Mouse (Mus musculus) embryonic stem cell, embryonic (primary cell): ENCODE results near the gene Nt5c.

ENCODE experiments used
- CTCF ChIA-PET, 4 experiments: fragments of 300-600 bp in 2 of 4; fragments of 350-600 bp in 2 of 4; sonication (Branson Sonifier 250); formaldehyde crosslinking; loops; one replicate each; lab custom pipeline; 2022; ENCODE audit warnings: inconsistent platforms in 2 of 4; lab: Charles Lee
- POLR2A ChIA-PET, 4 experiments: fragments of 300-600 bp in 2 of 4; fragments of 350-600 bp in 2 of 4; sonication (Branson Sonifier 250); formaldehyde crosslinking; loops; one replicate each; lab custom pipeline; 2022; ENCODE audit warnings: antibody characterized with exemption in 4 of 4, inconsistent platforms in 1 of 4; lab: Charles Lee

Nt5c gene

DNA sequence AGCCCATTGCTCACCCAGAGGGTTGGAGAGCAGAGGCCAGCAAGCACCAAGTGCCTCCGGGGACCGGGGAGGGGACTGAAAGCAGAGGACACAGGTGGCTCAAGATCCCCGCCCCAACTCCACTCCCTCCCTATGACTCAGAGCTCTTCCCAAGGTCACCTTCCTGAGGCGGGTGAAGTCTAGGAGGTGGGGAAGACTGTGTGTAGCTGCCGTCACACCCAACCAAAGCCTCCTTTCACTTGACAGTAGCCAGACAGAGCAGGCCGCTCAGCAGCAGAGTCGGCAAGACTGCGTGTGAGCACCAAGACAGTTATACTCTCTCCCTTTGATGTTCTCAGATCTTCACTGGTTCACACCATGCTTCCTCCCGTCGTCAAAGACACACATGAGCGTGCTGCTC lies 28.3 kb downstream of the Nt5c start:
- ChIA-PET CTCF (interaction anchor here (0.6 to 2.4 kb wide), 11 partner anchors 12 to 350 kb away, joined by 3 to 10 read pairs (median 3); partner anchors contain the start of genes Armc7 (in 2 of the 4), Caskin2 (in 1 of the 4) and Nt5c (in 1 of the 4)), POLR2A (interaction anchor here in 3 of 4 experiments (0.8 to 2.3 kb wide), 19 partner anchors 8 to 279 kb away, joined by 3 to 17 read pairs (median 4); partner anchors contain the start of genes Armc7 (in 2 of the 3), Jpt1 (in 2 of the 3), Sumo2 (in 2 of the 3) and Cdr2l (in 1 of the 3))

DNA sequence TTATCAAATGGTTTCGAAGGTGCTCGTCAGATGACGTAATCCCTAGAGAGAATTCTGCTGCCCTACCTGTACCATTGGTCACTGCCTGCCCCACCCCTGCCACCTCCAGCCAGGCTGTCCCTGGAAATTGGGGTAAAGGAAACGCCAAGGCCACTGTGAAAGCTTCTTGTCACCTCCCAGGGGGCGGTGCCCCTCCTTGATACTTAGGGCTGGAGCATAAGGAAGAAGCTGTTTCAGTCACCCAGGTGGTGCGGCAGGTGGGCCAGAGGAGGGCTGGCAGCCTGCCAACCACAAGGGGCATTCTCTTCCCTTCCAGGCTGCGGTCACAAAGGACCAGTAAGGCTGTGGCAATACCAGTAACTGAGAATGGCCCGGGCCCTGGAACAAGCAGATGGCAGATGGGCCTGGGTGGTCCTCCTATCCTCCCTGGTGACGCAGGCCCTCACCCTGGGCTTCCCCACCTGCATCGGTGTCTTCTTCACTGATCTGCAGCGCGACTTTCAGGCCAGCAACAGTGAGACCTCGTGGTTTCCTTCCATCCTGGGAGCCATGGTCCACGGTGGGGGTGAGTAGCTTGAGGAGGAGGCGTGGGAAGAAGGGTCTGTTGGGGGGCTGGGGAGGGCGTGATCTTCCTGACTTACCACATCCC lies 29.3 kb downstream of the Nt5c start, which contains the start of gene Slc16a5:
Gene Slc16a5, plus strand, starts transcription at position 232 of the 649 bp plus-strand sequence.
- ChIA-PET CTCF (interaction anchor here (0.6 to 2.4 kb wide), 8 partner anchors 13 to 1932 kb away, joined by 3 to 10 read pairs (median 3); partner anchors contain the start of gene Armc7 (in 1 of the 4)), POLR2A (interaction anchor here in 3 of 4 experiments (0.6 to 2.3 kb wide), 21 partner anchors 9 to 278 kb away, joined by 3 to 17 read pairs (median 4); partner anchors contain the start of genes Jpt1 (in 2 of the 3), Armc7 (in 1 of the 3) and Sumo2 (in 1 of the 3))

DNA sequence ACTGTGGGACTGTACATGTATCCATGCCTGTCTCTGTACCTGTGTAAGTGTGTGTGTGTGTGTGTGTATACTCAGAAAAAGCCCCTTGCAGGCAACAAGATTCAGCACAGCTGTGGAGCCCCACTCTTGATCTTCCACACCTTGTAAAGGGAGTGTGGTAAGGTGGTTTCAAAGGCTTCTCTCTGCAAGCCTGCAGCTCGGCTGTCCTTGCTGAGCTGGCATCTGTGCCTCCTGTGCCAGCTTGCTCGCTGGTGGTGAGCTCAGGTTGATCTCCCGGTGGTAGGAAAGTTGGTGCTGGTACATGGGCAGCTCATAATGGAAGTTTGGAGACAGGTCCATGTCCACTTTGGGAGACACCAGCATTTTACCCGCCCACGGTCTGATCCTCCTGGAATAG lies 29.8 kb downstream of the Nt5c start:
- CTCF ChIA-PET: interaction anchor here in 3 of 4 experiments (0.6 to 2.4 kb wide), 4 partner anchors 13 to 1932 kb away, joined by 3 to 10 read pairs (median 4); partner anchors contain the start of gene Armc7 (in 1 of the 3)
- POLR2A ChIA-PET: interaction anchor here in 3 of 4 experiments (0.7 to 2.3 kb wide), 10 partner anchors 10 to 439 kb away, joined by 3 to 17 read pairs (median 4); partner anchors contain the start of genes Armc7 (in 1 of the 3) and Jpt1 (in 1 of the 3)

DNA sequence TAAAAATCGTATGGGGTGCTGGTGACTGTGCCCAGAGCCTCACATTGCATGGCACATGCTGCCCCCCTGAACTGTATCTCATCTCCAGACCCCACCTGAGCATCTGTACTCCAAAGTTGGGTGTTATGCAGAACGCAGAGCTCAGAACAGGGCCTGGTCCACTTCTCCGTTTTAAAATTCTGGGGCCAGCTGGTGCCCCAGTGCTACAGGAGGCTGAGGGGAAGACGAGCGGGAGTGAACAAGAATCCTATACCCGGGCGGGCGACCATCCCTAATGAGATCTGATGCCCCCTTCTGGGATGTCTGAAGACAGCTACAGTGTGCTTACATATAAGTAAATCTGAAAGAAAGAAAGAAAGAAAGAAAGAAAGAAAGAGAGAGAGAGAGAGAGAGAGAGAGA lies 30.7 kb downstream of the Nt5c start:
- ChIA-PET CTCF (interaction anchor here in 2 of 4 experiments (0.6 to 1.2 kb wide), 5 partner anchors 9 to 154 kb away, joined by 3 to 5 read pairs (median 3); no protein-coding TSS in a partner anchor), POLR2A (interaction anchor here in 2 of 4 experiments (0.6 to 1.9 kb wide), 11 partner anchors 8 to 439 kb away, joined by 3 to 5 read pairs (median 4); partner anchors contain the start of gene Jpt1 (in 1 of the 2))

DNA sequence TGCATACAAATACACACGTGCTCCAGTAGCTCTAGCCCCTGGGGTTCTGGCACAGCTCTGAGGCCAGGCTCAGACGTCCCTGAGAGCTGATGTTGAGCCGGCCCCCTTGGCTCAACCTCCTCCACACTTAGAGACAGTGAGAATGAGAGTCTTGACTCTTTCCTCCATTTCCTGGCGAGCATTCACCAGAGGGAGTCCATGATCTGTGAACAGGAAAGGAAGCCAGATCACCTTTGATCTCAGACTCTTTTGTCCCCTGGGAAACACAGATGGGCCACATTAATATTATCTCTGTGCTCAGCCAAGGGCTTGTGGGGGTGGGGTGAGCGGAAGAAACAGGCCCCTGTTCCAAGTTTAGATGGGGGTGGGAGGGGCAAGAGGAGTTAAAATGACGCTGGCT lies 34.3 kb downstream of the Nt5c start:
- ChIA-PET CTCF (interaction anchor here in 1 of 4 experiments (1.2 to 1.7 kb wide), 2 partner anchors 15 to 28 kb away, joined by 3 to 6 read pairs; no protein-coding TSS in a partner anchor), POLR2A (interaction anchor here in 2 of 4 experiments (0.6 to 1.4 kb wide), 4 partner anchors 8 to 68 kb away, joined by 3 to 8 read pairs (median 4); partner anchors contain the start of gene Armc7 (in 1 of the 2))

DNA sequence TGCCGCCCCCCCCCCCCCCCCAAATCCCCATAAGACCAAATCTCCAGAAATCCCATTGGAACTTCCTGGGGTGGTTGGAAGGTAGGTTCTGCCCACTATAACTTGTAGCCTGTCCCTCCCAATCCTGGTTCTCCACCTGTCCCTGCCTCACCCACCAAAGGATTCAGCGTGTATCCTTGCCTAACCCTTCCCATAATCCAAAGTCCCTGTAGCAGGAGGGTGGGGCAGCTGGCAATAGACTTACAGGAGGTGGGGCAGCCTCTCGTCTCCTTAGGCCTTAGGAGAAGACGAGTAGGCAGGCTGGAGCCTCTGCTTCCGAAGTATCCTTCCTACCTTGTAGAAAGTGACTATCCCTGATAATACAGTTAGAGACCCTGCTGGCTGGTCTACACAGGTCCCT lies 35.5 kb downstream of the Nt5c start:
- POLR2A ChIA-PET: interaction anchor here (0.5 to 2.0 kb wide), 4 partner anchors 27 to 1352 kb away, joined by 3 to 9 read pairs (median 8); partner anchors contain the start of gene Jpt1 (in 1 of the 4)
- CTCF ChIA-PET: interaction anchor here in 2 of 4 experiments (0.6 to 1.7 kb wide), 4 partner anchors 16 to 53 kb away, joined by 3 to 6 read pairs (median 4); partner anchors contain the start of gene Mrpl58 (in 1 of the 2)

DNA sequence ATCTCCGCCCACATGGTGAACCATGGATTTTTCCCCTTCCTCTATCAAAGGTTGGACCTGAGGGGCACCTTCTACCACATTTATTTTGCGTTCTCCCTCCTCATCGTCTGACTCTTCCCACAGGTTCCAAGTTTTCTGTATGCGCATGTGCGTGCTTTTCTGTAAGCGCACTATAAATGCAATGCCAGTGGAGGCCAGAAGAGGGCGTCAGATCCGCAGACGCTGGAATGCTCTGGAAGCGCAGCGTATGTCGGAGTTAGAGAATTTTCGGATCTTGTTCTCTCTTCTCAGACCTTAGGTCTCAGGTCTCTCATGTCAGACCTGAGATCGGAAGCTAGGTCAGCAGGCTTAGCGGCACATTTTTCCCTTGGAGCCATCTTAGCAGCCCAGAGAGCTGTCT lies 36.0 kb downstream of the Nt5c start:
- POLR2A ChIA-PET: interaction anchor here (0.5 to 2.0 kb wide), 4 partner anchors 27 to 1353 kb away, joined by 3 to 9 read pairs (median 8); partner anchors contain the start of gene Jpt1 (in 1 of the 4)
- CTCF ChIA-PET: interaction anchor here in 3 of 4 experiments (0.6 to 1.6 kb wide), 5 partner anchors 17 to 711 kb away, joined by 3 to 7 read pairs (median 3); partner anchors contain the start of gene Armc7 (in 1 of the 3)

DNA sequence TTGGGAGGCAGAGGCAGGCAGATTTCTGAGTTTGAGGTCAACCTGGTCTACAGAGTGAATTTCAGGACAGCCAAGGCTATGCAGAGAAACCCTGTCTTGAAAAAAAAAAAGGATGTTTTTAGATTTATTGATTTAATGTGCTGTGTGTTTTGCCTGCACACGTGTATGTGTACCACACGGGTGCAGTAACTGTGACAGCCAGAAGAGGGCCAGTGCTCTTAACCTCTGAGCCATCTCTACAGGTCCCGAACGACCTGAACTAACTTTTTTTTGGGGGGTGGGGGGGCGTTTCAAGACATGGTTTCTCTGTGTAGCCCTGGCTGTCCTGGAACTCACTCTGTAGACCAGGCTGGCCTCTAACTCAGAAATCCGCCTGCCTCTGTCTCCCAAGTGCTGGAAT lies 36.8 kb downstream of the Nt5c start:
- CTCF ChIA-PET: interaction anchor here in 3 of 4 experiments (0.5 to 1.0 kb wide), 4 partner anchors 18 to 710 kb away, joined by 3 to 7 read pairs (median 3); partner anchors contain the start of gene Armc7 (in 1 of the 3)
- POLR2A ChIA-PET: interaction anchor here in 3 of 4 experiments (0.6 to 2.0 kb wide), 4 partner anchors 16 to 65 kb away, joined by 3 to 7 read pairs (median 4); partner anchors contain the start of gene Jpt1 (in 1 of the 3)

DNA sequence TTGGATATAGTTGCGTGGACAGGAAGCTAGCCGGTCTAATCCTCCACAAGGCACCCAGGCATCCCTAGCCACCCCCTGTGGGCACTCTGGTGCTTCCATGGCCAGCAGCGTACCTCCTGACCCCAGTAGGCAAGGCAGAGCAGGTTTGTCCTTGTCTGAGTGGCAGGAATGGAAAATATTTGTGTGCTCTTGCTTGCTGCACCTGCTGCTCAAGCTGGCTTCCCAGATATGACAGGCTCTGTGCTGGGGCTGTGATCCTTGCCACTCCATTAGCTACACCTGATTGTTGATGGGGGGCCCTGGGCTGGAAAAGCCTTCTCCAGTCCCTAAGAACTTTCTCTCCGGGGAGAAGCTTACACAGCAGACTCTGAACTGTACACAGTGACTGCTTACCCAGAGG lies 38.4 kb downstream of the Nt5c start:
- ChIA-PET CTCF (no interaction called here), POLR2A (interaction anchor here in 2 of 4 experiments (0.6 to 1.5 kb wide), 3 partner anchors 15 to 78 kb away, joined by 3 read pairs; partner anchors contain the start of gene Jpt1 (in 1 of the 2))

DNA sequence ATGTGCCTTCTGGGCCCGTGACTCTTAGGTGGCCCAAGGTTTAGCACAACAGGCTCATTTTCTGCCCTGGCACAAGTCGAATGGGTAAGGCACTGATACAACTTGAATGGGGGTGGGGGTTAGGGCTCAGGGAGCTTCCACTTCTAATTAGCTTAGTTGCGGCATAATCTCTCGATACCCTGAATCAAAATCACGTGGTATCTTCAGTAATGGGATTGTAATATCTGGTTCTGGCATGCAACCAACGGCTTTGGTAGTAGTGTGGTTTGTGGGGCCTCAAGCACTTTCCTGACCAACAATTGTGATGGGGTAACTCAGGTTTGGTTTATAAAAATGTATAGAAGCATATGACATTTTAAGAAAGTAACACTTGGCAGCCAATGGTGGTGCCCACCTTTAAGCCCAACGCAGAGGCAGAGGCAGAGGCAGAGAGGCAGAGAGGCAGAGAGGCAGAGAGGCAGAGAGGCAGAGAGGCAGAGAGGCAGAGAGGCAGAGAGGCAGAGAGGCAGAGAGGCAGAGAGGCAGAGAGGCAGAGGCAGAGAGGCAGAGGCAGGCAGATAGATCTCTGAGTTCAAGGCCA lies 39.3 kb downstream of the Nt5c start:
- POLR2A ChIA-PET: interaction anchor here in 1 of 4 experiments (1.5 kb wide), 1 partner anchor 62 kb away, joined by 3 read pairs; the partner anchor contains the start of gene Jpt1
- CTCF ChIA-PET: interaction anchor here in 2 of 4 experiments (0.7 to 1.1 kb wide), 3 partner anchors 8 to 35 kb away, joined by 3 read pairs; no protein-coding TSS in a partner anchor

DNA sequence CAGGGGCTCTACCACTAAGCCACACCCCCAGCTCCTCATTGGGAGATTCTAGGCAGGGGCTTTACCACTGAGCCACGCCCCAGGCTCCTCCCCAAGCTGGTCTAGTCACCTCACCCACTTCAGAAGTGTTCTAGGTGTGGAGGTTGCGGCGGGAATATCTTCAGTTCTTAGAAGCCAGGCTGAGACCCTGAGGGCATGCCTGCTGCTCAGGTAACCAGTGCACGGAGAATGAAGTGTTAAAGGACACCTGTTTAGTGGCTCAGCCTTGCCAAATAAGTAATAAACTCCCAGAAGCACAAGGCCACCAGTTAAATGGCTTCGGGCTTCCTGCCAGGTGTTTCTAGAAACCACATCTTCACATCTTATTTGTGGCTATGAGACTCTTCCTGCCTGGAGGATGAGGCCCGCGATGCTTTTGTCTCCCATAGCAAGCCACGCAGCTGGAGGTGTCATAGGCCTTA lies 39.9 kb downstream of the Nt5c start:
- ChIA-PET POLR2A (interaction anchor here in 2 of 4 experiments (0.9 to 1.0 kb wide), 2 partner anchors 10 to 23 kb away, joined by 3 to 4 read pairs; no protein-coding TSS in a partner anchor), CTCF (interaction anchor here in 2 of 4 experiments (0.7 to 1.1 kb wide), 3 partner anchors 9 to 35 kb away, joined by 3 read pairs; no protein-coding TSS in a partner anchor)

DNA sequence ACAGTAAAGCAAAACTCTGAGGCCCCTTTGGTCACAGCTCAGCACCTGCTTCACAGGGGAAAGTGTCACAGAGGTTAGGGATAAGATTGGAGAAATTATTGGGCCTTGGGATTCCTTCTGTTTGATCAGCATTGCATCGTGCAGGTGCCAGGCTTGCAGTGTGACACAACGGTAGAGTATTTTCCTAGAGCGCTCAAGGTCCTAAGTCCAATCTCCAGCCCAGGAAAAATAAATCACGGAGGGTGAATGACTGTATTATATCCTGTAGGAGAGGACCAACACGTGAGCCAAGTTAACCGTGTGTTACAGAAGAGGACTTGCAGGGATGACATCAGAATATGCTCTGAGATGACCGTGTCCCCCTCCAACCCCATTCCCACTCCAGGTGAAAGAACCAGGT lies 41.5 kb downstream of the Nt5c start:
- POLR2A ChIA-PET: no interaction called here
- CTCF ChIA-PET: interaction anchor here in 1 of 4 experiments (1.0 to 1.5 kb wide), 2 partner anchors 11 to 25 kb away, joined by 3 to 4 read pairs; partner anchors contain the start of gene Armc7

DNA sequence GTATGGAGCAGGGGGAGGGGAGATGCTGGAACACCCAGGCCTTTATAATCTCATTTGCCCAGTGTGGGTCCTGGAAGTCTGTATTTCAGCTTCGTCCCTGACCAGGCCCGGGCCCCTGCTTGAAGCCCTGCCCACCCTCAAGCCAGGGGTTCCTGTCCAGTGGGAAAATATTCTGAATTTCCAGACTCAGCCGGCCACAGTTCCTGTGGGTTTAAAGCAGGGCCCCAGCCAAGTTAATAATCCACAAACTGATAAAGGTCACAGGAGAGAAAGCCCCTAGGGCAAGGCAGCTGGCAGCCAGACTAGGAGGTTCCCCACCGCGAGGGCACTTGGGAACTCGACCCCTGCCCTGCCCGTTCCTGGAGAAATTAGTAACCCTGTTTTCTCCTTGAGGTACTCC lies 42.7 kb downstream of the Nt5c start:
- ChIA-PET CTCF (no interaction called here), POLR2A (interaction anchor here in 1 of 4 experiments (0.8 to 1.2 kb wide), 2 partner anchors 65 to 366 kb away, joined by 3 to 4 read pairs; partner anchors contain the start of gene Jpt1)

DNA sequence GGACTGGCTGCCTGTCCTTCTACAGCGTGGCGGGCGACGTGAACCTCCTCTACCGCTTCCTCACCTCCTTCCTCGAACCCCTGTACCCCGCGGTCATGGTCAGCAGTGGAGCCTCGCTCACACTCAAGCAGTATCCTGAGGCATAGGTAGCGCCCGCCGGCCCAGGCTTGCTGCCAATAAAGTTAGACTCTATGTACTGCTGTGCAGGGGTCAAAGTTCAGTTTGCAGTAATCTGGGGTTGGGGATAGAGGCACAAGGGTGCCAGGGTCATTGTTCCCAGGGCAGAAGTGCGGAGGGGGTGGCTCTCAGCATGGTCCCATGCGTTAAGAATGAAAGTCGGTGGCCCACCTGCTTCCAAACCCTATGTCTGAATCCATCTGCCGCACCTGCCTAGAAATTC lies 43.6 kb downstream of the Nt5c start:
- CTCF ChIA-PET: interaction anchor here in 1 of 4 experiments (0.6 kb wide), 1 partner anchor 1229 kb away, joined by 6 read pairs; no protein-coding TSS in a partner anchor

DNA sequence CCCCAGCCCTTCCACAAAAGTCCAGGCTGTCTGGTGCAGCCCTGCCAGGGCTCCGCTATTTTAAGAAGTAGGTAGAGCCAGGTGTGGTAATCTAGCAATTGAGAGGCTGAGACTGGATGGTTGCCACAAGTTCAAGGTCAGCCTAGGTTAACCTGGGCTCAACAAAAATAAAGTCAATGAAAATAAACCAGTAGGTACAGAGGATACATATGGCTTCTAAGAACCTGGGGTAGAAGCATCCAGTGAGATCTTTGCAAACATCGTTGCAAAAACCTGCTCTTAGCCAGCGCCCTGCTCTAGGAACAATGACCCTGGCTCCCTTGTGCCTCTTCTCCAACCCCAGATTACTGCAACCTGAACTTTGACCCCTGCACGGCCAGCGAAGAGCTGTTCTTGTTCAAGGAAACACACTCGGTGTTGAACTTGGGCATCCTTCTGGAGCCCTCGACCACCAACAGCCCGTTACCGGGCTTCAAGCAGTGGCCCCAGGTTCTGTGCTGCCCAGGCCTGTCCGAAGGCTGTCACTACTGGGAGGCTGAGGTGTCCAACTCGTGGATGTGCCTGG lies 44.3 kb downstream of the Nt5c start:
- ChIA-PET POLR2A (no interaction called here), CTCF (no interaction called here)

More for the DNA sequence above, 43.6 kb downstream of the Nt5c start:
- POLR2A ChIA-PET: interaction anchor here in 1 of 4 experiments (0.6 to 1.2 kb wide), 2 partner anchors 66 to 68 kb away, joined by 3 to 4 read pairs; partner anchors contain the start of gene Jpt1

DNA sequence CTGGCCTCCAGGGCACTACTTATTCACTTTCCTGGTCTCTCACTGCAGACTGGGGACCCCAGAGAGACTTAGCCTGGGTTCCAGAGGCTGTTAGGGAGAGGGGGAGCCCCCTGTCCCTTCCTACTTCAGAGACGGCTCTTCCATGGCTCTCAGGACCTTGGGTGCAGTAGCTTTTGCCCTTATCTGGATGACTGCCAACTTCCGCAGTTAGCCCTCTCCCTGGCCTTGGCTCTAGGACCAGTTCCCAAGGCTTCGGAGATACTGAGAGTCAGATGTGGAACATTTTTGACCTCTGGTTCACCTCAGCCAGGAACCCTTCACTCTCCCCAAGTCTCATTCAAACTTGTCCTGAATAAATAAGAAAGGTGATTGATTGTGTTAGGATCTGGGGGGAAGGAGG lies 44.8 kb downstream of the Nt5c start:
- CTCF ChIA-PET: no interaction called here
- POLR2A ChIA-PET: no interaction called here

DNA sequence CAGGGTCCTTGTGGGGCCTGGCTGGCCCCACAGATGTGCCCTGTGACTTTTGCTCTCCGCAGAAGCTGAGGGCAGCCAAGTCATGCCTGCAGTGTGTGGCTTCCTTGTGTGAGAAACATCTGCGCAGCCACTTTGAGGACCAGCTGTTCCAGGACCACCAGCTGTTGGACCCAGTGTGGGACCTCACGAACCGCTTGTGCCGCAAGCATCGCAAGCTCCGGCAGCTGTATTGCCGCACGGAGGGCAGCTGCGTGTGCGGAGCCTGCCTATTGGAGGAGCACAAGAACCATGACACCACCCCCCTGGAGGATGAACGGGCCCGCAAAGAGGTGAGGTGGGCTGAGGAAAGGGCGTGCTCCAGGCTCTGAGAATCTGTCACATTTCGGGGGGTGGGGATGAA lies 50.2 kb downstream of the Nt5c start:
- CTCF ChIA-PET: interaction anchor here in 2 of 4 experiments (0.6 to 1.4 kb wide), 6 partner anchors 13 to 239 kb away, joined by 3 to 6 read pairs (median 3); no protein-coding TSS in a partner anchor
- POLR2A ChIA-PET: interaction anchor here in 1 of 4 experiments (1.0 to 1.2 kb wide), 6 partner anchors 10 to 95 kb away, joined by 3 to 5 read pairs (median 3); partner anchors contain the start of genes Jpt1 and Sumo2
